Mouse (Mus musculus) small intestine, adult 2 months (tissue): ENCODE results near the gene Grip2.

Experiments used
- CTCF ChIP-seq: fragments of 200-500 bp; IDR thresholded peaks from 2 replicates; pipeline ENCODE4 v1.5.1; 2012; ENCODE audit warnings: low read depth, mild to moderate bottlenecking, control low read depth, inconsistent platforms, low read length, moderate library complexity, mixed read lengths; ENCODE audit not compliant: insufficient replicate concordance, insufficient read length; ENCODE audit errors: extremely low read depth
- POLR2A ChIP-seq: fragments of 200-500 bp; IDR thresholded peaks from 2 replicates; pipeline ENCODE4 v1.6.1; 2012; ENCODE audit warnings: low read depth, mild to moderate bottlenecking, control low read depth, inconsistent platforms, low read length, moderate library complexity

DNA sequence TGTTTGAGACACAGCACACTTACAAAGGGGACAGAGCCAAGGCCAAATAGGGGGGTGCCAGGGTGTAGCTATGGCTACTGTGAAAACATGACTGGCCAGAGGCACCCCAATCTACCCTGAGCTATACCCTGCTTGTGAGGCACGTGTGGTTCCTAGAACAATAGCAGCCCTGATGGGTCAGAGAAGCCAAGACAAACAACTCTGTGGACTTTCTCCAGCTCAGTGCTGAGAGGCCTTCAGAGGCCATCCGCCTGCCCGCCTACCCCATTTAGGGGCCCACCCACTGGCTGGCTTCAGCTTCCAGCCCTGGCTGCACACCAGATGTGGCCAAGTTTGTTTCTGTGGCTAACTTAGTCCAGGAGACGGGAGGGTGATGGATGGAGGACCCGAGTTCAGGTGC, 90.6 kb downstream of the Grip2 start:
- TF ChIP-seq CTCF = no peak
- TF ChIP-seq POLR2A = no peak
